Mouse (Mus musculus) kidney, adult 2 months (tissue): ENCODE data around the gene Sfrp4.

ENCODE experiments used
- CTCF ChIP-seq: fragments of 200-500 bp; conservative IDR thresholded peaks from 2 replicates; pipeline ENCODE4 v1.5.1; 2011; ENCODE audit warnings: low read depth, mild to moderate bottlenecking, control low read depth, low read length, moderate library complexity, mixed read lengths; ENCODE audit not compliant: insufficient read depth, insufficient read length
- POLR2A ChIP-seq: fragments of 200-500 bp; IDR thresholded peaks from one replicate; pipeline ENCODE4 v1.6.1; 2011; ENCODE audit warnings: low read depth, low read length, control low read depth

DNA sequence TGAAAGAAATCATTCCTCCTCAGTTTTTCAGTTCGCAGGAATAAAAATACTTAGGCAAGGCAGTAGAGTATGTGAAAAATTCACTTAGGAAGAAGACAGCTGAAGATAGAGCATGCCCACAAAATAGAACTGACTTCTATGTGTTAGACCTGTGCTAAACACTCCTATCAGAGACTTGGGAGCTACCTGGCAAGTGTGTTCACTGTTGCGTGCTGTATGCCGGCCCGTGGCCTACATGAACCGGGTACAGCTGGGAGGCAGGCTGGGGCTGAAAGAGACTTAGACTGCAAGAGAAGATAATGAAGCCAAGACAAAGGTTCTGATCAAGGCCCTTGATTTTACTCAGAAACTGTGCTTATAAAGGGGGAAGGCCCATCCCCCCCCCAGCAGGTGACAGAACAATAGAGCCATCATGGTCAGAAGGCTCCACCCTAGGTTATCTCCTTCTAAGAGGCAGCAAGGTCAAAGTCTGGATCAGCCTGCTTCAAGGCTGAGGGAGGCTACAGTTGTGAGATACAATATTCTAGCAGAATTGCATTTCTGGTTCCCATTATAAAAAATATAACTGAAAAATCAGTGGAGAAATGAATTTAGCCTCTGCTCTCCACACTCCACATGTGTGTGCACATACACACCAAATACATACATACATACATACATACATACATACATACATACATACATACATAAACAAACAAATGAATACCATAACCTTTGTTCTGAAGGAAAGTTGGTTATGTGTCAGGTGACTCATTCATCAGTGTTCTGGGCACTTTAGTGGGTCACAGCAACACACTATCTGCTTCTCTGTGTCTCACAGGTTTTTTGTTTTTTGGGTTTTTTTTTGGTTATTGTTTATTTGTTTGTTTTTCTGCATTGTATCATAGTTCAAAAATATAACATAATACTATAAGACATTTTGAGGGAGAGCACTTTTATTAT, 8.1 kb downstream of the Sfrp4 start:
- no peak for TF ChIP-seq POLR2A
- TF ChIP-seq CTCF = no peak
